Mouse (Mus musculus) stomach, postnatal 0 days (tissue): ENCODE data around the gene Fars2. TPM values are rescaled to one million over a fixed set of nuclear protein-coding genes. Genes with fewer than 3 reads are reported as not detected.
A peak's percentile ranks its signal among the peaks of the same experiment; 100 is the strongest.

Experiments
- ATAC-seq: fragments of 200-750 bp; cut with Nextera tagmentation; 2 replicates; pipeline ENCODE4 v1.8.0; 2017; ENCODE audit not compliant: low FRiP score, low TSS enrichment
- DNase-seq: peaks from one replicate; pipeline ENCODE4 v3.0.0-alpha.2; 2016; ENCODE audit warnings: low spot score
- H3K27ac ChIP-seq: fragments of 300-500 bp; sonication (generic); replicated peaks from 2 replicates; pipeline ENCODE4 v1.5.1; 2014; ENCODE audit warnings: mild to moderate bottlenecking, control low read depth
- H3K27me3 ChIP-seq: fragments of 300-500 bp; sonication (generic); 2 replicates; pipeline ENCODE4 v1.6.1; 2014; ENCODE audit warnings: low read length; ENCODE audit not compliant: control insufficient read depth, insufficient read depth
- H3K36me3 ChIP-seq: fragments of 300-500 bp; sonication (generic); 2 replicates; pipeline ENCODE4 v1.6.1; 2014; ENCODE audit warnings: low read length, mixed read lengths; ENCODE audit not compliant: control insufficient read depth, insufficient read depth
- H3K4me1 ChIP-seq: fragments of 300-500 bp; sonication (generic); replicated peaks from 2 replicates; pipeline ENCODE4 v1.6.1; 2014; ENCODE audit warnings: antibody characterized with exemption; ENCODE audit not compliant: control insufficient read depth, insufficient read depth
- H3K4me2 ChIP-seq: fragments of 300-500 bp; sonication (generic); replicated peaks from 2 replicates; pipeline ENCODE4 v1.6.1; 2014; ENCODE audit warnings: low read depth, mild to moderate bottlenecking, control low read depth, moderate library complexity
- H3K4me3 ChIP-seq: fragments of 300-500 bp; sonication (generic); 2 replicates; pipeline ENCODE4 v1.5.1; 2014; ENCODE audit warnings: low read depth, low read length, control low read depth
- H3K9ac ChIP-seq: fragments of 300-500 bp; sonication (generic); 2 replicates; pipeline ENCODE4 v1.6.1; 2014; ENCODE audit warnings: mild to moderate bottlenecking, low read length, control low read depth, mixed read lengths
- H3K9me3 ChIP-seq: fragments of 300-500 bp; sonication (generic); 2 replicates; pipeline ENCODE4 v1.6.1; 2016; ENCODE audit warnings: low read length; ENCODE audit not compliant: control insufficient read depth
- CTCF ChIP-seq: IDR thresholded peaks from 2 replicates; pipeline ENCODE4 v1.5.1; 2016; ENCODE audit warnings: antibody characterized with exemption, low read depth, mild to moderate bottlenecking, moderate library complexity
- EP300 ChIP-seq: optimal IDR thresholded peaks from 2 replicates; pipeline ENCODE3; 2016; ENCODE audit warnings: antibody characterized with exemption
- WGBS: fragments of 180-500 bp; shearing (Covaris S2); extraction: QIAGEN DNeasy Blood & Tissue Kit; methylation state at CpG from one replicate; pipeline ENCODE4 v1.1.7; 2014; 5-methylcytosine and 5-hydroxymethylcytosine counted together
- polyA plus RNA-seq: library from polyadenylated mRNA; unstranded; fragments of >200 nt; fragmentation: Nextera tagmentation; extraction: Ambion mirVana; gene quantifications from 2 replicates; pipeline ENCODE4 v1.2.1, GENCODE M21; 2015

The Fars2 gene
- polyA plus RNA-seq, 1 experiment from 2014 or later, result 31.7 TPM

GRCm38 (mm10) chr13:36723726-36724300, 606.6 kb downstream of the Fars2 start:
- ATAC-seq, result no peak
- H3K9me3 ChIP-seq, result no peaks in the 10 kb centered on the region
- no peak overlapping the region for H3K9ac ChIP-seq
- H3K27me3 ChIP-seq, result peaks cover 16% of the 10 kb centered on the region
- DNase-seq, result no peak
- H3K4me1 ChIP-seq, result peaks cover 5% of the 10 kb centered on the region; the same call in 1 of the 2 replicates
- H3K4me3 ChIP-seq, result no peak overlapping the region
- 6% methylated on average over 15 of the region's 15 CpGs for WGBS
- no peak overlapping the region for H3K27ac ChIP-seq
- no peaks in the 10 kb centered on the region for H3K36me3 ChIP-seq
- TF ChIP-seq CTCF, result no peak
- H3K4me2 ChIP-seq, result no peak overlapping the region

- H3K4me1 ChIP-seq, result peaks cover 5% of the 10 kb centered on the region; the same call in 1 of the 2 replicates
- 3% methylated on average over 40 of the region's 40 CpGs for WGBS
- H3K36me3 ChIP-seq, result no peaks in the 10 kb centered on the region
- H3K9ac ChIP-seq, result no peak overlapping the region
- peak overlapping the region; percentile 19 for H3K4me3 ChIP-seq
- H3K27me3 ChIP-seq, result peaks cover 16% of the 10 kb centered on the region
- no peak overlapping the region for H3K27ac ChIP-seq
- peak overlapping the region; percentile 31; the same call in 1 of the 2 replicates for H3K4me2 ChIP-seq
- DNase-seq (peak; percentile 39), ATAC-seq (no peak)
- no peak for TF ChIP-seq CTCF
- TF ChIP-seq EP300, result no peak
- no peaks in the 10 kb centered on the region for H3K9me3 ChIP-seq
These were observed 607.6 kb downstream of the Fars2 start for GRCm38 (mm10) chr13:36724533-36725470.

- Histone ChIP-seq H3K4me3 (no peak overlapping the region), H3K27ac (no peak overlapping the region), H3K4me1 (peaks cover 5% of the 10 kb centered on the region; the same call in 1 of the 2 replicates), H3K36me3 (no peaks in the 10 kb centered on the region), H3K4me2 (no peak overlapping the region), H3K9ac (no peak overlapping the region), H3K27me3 (peaks cover 18% of the 10 kb centered on the region), H3K9me3 (no peaks in the 10 kb centered on the region)
- DNase-seq (no peak), ATAC-seq (no peak)
- TF ChIP-seq CTCF (no peak), EP300 (no peak)
- WGBS, result 6% methylated on average over 8 of the region's 8 CpGs
These were observed 608.7 kb downstream of the Fars2 start for GRCm38 (mm10) chr13:36725881-36726280.

GRCm38 (mm10) chr13:36726551-36726950, 609.3 kb downstream of the Fars2 start:
- H3K4me2 ChIP-seq, result peak overlapping the region; percentile 42
- H3K36me3 ChIP-seq, result no peaks in the 10 kb centered on the region
- H3K9me3 ChIP-seq, result no peaks in the 10 kb centered on the region
- DNase-seq, result peak; percentile 16
- peaks cover 5% of the 10 kb centered on the region; the same call in 1 of the 2 replicates for H3K4me1 ChIP-seq
- TF ChIP-seq CTCF (no peak), EP300 (no peak)
- H3K27ac ChIP-seq, result no peak overlapping the region
- H3K9ac ChIP-seq, result no peak overlapping the region
- WGBS, result 4% methylated on average over 24 of the region's 24 CpGs
- H3K4me3 ChIP-seq, result peak overlapping the region; percentile 29; the same call in 1 of the 2 replicates
- no peak for ATAC-seq
- peaks cover 22% of the 10 kb centered on the region for H3K27me3 ChIP-seq

GRCm38 (mm10) chr13:36726951-36727778, 610.0 kb downstream of the Fars2 start:
- no peaks in the 10 kb centered on the region for H3K9me3 ChIP-seq
- peaks cover 5% of the 10 kb centered on the region; the same call in 1 of the 2 replicates for H3K4me1 ChIP-seq
- peaks cover 22% of the 10 kb centered on the region for H3K27me3 ChIP-seq
- H3K27ac ChIP-seq, result no peak overlapping the region
- ATAC-seq, result 0 out of 2 replicates have a peak, but pooled peaks have one; percentile 24
- WGBS, result 2% methylated on average over 34 of the region's 34 CpGs
- no peaks in the 10 kb centered on the region for H3K36me3 ChIP-seq
- no peak overlapping the region for H3K9ac ChIP-seq
- DNase-seq, result peak; percentile 34
- TF ChIP-seq CTCF (no peak), EP300 (no peak)
- peak overlapping the region; percentile 29 for H3K4me3 ChIP-seq
- peak overlapping the region; percentile 42 for H3K4me2 ChIP-seq
